Mouse (Mus musculus) midbrain, embryonic 10.5 days (tissue): ENCODE data around the gene Calcrl. TPM values are rescaled to one million over a fixed set of nuclear protein-coding genes. Genes with fewer than 3 reads are reported as not detected.

Experiments
- DNase-seq: peaks from one replicate; pipeline ENCODE4 v3.0.0-alpha.2; 2017; ENCODE audit warnings: low spot score
- H3K27ac ChIP-seq: fragments of 300-500 bp; sonication (generic); replicated peaks from 2 replicates; pipeline ENCODE4 v1.5.1; 2016; ENCODE audit warnings: mild to moderate bottlenecking
- H3K27me3 ChIP-seq: fragments of 300-500 bp; sonication (generic); 2 replicates; pipeline ENCODE4 v1.6.1; 2016; ENCODE audit warnings: low read depth, mild to moderate bottlenecking; ENCODE audit not compliant: poor library complexity, severe bottlenecking
- H3K36me3 ChIP-seq: fragments of 300-500 bp; sonication (generic); 2 replicates; pipeline ENCODE4 v1.6.1; 2016; ENCODE audit warnings: mild to moderate bottlenecking, moderate library complexity
- H3K4me1 ChIP-seq: fragments of 300-500 bp; sonication (generic); 2 replicates; pipeline ENCODE4 v1.6.1; 2016
- H3K4me3 ChIP-seq: fragments of 300-500 bp; sonication (generic); 2 replicates; pipeline ENCODE4 v1.5.1; 2016; ENCODE audit warnings: mild to moderate bottlenecking, moderate library complexity
- H3K9me3 ChIP-seq: fragments of 300-500 bp; sonication (generic); replicated peaks from 2 replicates; pipeline ENCODE4 v1.6.1; 2016; ENCODE audit warnings: mild to moderate bottlenecking
- WGBS: fragments of 180-500 bp; shearing (Covaris S2); methylation state at CpG from one replicate; pipeline ENCODE4 v1.1.7; 2016; 5-methylcytosine and 5-hydroxymethylcytosine counted together
- polyA plus RNA-seq: library from polyadenylated mRNA; unstranded; fragments of >200 nt; fragmentation: Nextera tagmentation; extraction: Ambion mirVana; gene quantifications from 2 replicates; pipeline ENCODE4 v1.2.1, GENCODE M21; 2016

Gene Calcrl
- polyA plus RNA-seq: 11.3 and 13.4 TPM in 2 replicates

DNA sequence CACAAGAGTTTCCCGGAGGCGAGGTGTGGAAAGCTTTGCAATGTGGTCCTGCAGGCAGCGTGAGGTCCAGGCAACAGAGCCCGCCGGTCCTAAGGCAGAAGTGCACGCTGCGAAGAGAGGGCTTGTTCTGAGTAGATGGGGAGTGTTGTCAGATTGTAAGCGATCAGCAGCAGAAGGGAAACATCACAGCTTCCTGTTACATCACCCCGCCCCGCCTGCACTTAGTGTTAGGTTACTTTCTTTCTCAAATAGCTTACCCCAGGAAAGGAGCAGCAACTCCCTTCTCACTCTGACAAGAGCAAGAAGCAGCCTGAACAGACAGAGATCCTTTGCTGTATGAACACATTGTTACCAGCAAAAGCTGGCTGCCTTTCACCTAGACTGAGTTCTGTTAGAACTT, at the start of gene Calcrl:
TSS of gene Calcrl (minus strand) at position 274 of the 400 bp plus-strand sequence.
- Histone ChIP-seq H3K4me3 (peak within 1 kb of the TSS; percentile 48), H3K27me3 (peaks cover 4% of the 10 kb centered on the region; the same call in 1 of the 2 replicates), H3K27ac (peak within 1 kb of the TSS; percentile 52; the same call in 1 of the 2 replicates), H3K4me1 (peaks cover 17% of the 10 kb centered on the region), H3K9me3 (no peaks in the 10 kb centered on the region), H3K36me3 (no peaks in the 10 kb centered on the region)
- under 1% methylated on average over 10 of the region's 10 CpGs for WGBS
- peak; percentile 57 for DNase-seq

- Histone ChIP-seq H3K9me3 (no peaks in the 10 kb centered on the region), H3K4me3 (no peak overlapping the region), H3K27me3 (no peaks in the 10 kb centered on the region), H3K4me1 (peaks cover 18% of the 10 kb centered on the region), H3K36me3 (no peaks in the 10 kb centered on the region), H3K27ac (peak overlapping the region; percentile 55; the same call in 1 of the 2 replicates)
- no peak for DNase-seq
- 5% methylated on average over 6 of the region's 6 CpGs for WGBS
Observed at GRCm38 (mm10) chr2:84474651-84475050, 49.4 kb upstream of the Calcrl start.

DNA sequence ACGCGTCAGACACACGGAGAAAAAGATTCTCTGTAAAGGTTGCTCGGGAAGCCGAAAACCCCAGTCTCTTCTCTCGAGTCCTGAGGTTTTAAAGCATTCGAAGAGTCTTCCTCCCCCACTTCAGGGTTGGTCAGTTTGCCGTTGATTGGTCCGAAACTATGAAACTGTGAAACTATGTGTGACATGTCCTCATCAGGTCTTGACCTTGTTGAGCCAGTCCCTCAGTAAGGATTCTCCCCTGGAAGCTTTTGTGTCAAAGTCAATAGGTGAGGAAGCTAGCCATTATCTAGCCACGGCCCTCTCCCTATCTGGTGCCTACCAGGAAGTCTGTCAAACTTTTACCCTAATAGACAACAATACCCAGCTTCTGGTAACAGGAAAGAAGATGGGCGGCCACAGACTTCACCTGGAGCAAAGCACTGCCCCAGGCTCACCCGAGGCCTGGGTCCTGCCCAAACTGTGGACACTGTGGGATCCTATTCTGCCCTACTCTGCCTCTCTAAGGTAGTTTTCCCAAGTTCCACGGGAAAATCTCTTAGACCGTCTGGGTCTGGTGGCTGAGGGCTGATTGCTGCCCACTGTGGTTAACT, 48.8 kb upstream of the Calcrl start:
- Histone ChIP-seq H3K36me3 (no peaks in the 10 kb centered on the region), H3K27ac (peak overlapping the region; percentile 55), H3K4me1 (peaks cover 18% of the 10 kb centered on the region), H3K4me3 (no peak overlapping the region), H3K9me3 (no peaks in the 10 kb centered on the region), H3K27me3 (no peaks in the 10 kb centered on the region)
- 74% methylated on average over 14 of the region's 14 CpGs for WGBS
- no peak for DNase-seq

DNA sequence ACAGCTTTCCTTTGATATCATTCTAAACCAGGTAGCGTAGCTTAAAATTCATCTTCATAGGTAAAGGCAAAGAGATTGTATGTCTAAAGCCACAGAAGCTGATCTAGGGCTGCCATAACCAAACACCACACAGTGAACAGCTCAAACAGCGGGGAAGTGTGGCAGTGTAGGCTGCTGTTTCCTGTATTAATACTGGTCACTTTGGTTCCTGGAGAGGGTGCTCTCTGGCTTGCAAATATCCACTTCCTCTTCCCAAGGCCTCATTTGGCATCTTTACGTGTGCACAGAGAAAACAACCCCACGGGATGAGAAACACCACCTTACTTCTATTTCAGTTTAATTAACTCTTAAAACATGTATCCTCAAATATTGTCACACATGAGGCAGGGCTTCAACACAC, 42.2 kb upstream of the Calcrl start:
- 89% methylated on average over 4 of the region's 4 CpGs for WGBS
- no peak overlapping the region for H3K27ac ChIP-seq
- DNase-seq: no peak
- no peaks in the 10 kb centered on the region for H3K9me3 ChIP-seq
- no peaks in the 10 kb centered on the region for H3K27me3 ChIP-seq
- H3K4me1 ChIP-seq: no peaks in the 10 kb centered on the region
- no peaks in the 10 kb centered on the region for H3K36me3 ChIP-seq
- no peak overlapping the region for H3K4me3 ChIP-seq

DNA sequence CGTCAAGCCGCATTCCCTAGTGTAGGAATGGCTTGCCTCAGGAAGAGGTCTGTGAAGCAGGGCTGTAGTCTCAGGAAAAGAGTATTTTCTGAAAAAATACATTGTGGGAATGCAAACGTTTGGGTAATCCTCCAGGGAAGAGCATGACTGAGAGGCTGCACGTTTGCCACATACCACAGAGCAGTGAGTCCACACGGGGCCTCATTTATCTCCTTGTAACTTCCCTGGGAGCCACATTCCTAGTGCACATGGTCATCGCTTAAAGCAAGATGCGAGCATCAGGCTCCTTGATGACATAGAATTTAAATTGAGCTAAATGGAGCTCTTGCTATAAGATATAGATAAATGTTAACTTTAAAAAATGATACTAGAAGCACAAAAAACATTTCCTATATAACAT, 39.7 kb upstream of the Calcrl start:
- Histone ChIP-seq H3K36me3 (no peaks in the 10 kb centered on the region), H3K9me3 (no peaks in the 10 kb centered on the region), H3K27me3 (no peaks in the 10 kb centered on the region), H3K27ac (no peak overlapping the region), H3K4me3 (no peak overlapping the region), H3K4me1 (no peaks in the 10 kb centered on the region; the same call in 1 of the 2 replicates)
- no peak for DNase-seq
- 61% methylated on average over 7 of the region's 7 CpGs for WGBS

GRCm38 (mm10) chr2:84462411-84462810, 37.2 kb upstream of the Calcrl start:
- H3K9me3 ChIP-seq: no peaks in the 10 kb centered on the region
- no peaks in the 10 kb centered on the region for H3K27me3 ChIP-seq
- no peaks in the 10 kb centered on the region; the same call in 1 of the 2 replicates for H3K4me1 ChIP-seq
- no peaks in the 10 kb centered on the region for H3K36me3 ChIP-seq
- DNase-seq: no peak
- no peak overlapping the region for H3K27ac ChIP-seq
- H3K4me3 ChIP-seq: no peak overlapping the region
- whole genome bisulfite sequencing: 88% methylated on average over 3 of the region's 3 CpGs

DNA sequence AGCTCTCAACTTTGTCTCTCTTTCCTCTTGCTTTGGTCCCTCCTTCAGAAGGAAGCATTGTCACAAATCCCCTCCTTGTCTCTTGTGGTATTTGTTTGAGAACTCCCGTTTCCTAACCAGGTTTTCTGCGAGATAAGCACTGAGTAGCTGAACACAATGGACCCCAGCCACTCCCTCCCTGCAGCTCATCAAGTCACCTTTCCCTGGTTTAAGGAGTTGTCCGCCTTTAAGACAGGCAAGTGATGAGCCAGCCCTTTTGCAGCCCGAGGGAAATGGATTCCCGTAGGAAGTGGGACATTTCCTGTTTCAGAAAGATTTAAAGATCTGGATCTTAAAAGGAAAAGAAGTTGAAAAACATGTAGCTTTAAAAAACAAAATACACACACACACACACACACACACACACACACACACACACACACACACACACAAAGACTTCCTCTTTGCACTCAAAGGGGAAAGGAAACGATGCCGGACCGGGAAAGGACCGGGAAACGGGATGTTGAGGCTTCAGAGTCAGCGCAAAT, 34.5 kb upstream of the Calcrl start:
- WGBS: 66% methylated on average over 11 of the region's 11 CpGs
- H3K4me1 ChIP-seq: peaks cover 4% of the 10 kb centered on the region; the same call in 1 of the 2 replicates

GRCm38 (mm10) chr2:84457221-84457620, 32.0 kb upstream of the Calcrl start:
- WGBS: 87% methylated on average over 6 of the region's 6 CpGs
- Histone ChIP-seq H3K27me3 (no peaks in the 10 kb centered on the region), H3K4me1 (peaks cover 4% of the 10 kb centered on the region; the same call in 1 of the 2 replicates), H3K9me3 (no peaks in the 10 kb centered on the region), H3K4me3 (no peak overlapping the region), H3K27ac (no peak overlapping the region), H3K36me3 (no peaks in the 10 kb centered on the region)
- no peak for DNase-seq

More for the DNA sequence above, 34.5 kb upstream of the Calcrl start:
- H3K27ac ChIP-seq: no peak overlapping the region
- no peak for DNase-seq
- H3K27me3 ChIP-seq: no peaks in the 10 kb centered on the region
- no peak overlapping the region for H3K4me3 ChIP-seq
- no peaks in the 10 kb centered on the region for H3K9me3 ChIP-seq
- H3K36me3 ChIP-seq: no peaks in the 10 kb centered on the region

GRCm38 (mm10) chr2:84455236-84455799, 30.1 kb upstream of the Calcrl start:
- H3K9me3 ChIP-seq: no peaks in the 10 kb centered on the region
- no peak overlapping the region for H3K27ac ChIP-seq
- no peaks in the 10 kb centered on the region for H3K27me3 ChIP-seq
- 14% methylated on average over 5 of the region's 5 CpGs for WGBS
- peak overlapping the region; percentile 18; the same call in 1 of the 2 replicates for H3K4me3 ChIP-seq
- DNase-seq: peak; percentile 48
- 0 out of 2 replicates have a peak, but pooled peaks cover 4% of the 10 kb centered on the region for H3K4me1 ChIP-seq
- H3K36me3 ChIP-seq: no peaks in the 10 kb centered on the region

DNA sequence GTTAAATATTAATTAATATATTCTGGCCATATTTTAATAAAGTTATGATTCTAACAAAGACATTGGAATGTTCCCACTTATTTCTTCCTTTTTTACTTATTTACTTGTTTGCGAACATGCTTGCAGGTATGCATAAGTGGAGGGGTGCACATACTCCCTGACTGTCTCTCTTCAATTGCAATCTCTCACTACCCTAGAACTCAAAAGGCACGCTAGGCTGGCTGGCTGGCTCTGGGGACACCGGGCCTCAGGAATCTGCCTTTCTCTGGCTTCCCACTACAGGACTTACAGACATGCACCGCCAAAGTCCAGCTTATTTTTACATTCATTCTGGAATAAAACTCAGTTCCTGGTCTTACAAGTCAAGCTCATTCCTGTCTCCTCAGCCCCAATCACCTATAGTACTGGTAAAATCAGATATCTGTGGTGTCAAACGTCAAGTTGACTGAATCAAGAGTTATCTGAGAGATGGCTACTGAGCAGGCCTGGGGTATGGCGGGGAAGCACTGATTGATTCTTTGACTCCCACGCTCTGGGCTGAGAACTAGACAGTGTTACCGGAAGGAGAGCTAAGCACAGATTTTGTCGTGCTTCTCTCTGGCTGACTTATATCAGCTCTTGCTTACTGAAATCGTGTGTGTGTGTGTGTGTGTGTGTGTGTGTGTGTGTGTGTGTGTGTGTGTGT, 29.5 kb upstream of the Calcrl start:
- Histone ChIP-seq H3K9me3 (no peaks in the 10 kb centered on the region), H3K27me3 (no peaks in the 10 kb centered on the region), H3K27ac (no peak overlapping the region), H3K4me3 (peak overlapping the region; percentile 18; the same call in 1 of the 2 replicates), H3K4me1 (0 out of 2 replicates have a peak, but pooled peaks cover 4% of the 10 kb centered on the region), H3K36me3 (no peaks in the 10 kb centered on the region)
- 67% methylated on average over 10 of the region's 10 CpGs for WGBS
- DNase-seq: no peak

GRCm38 (mm10) chr2:84454051-84454450, 28.8 kb upstream of the Calcrl start:
- 0 out of 2 replicates have a peak, but pooled peaks cover 4% of the 10 kb centered on the region for H3K4me1 ChIP-seq
- H3K27ac ChIP-seq: no peak overlapping the region
- H3K4me3 ChIP-seq: no peak overlapping the region
- no peaks in the 10 kb centered on the region for H3K36me3 ChIP-seq
- no peaks in the 10 kb centered on the region for H3K27me3 ChIP-seq
- no peaks in the 10 kb centered on the region for H3K9me3 ChIP-seq
- no peak for DNase-seq
- WGBS: 19% methylated on average over 5 of the region's 5 CpGs

GRCm38 (mm10) chr2:84445499-84445898, 20.3 kb upstream of the Calcrl start:
- 91% methylated on average over 1 of the region's 1 CpGs for WGBS
- Histone ChIP-seq H3K27me3 (no peaks in the 10 kb centered on the region), H3K4me3 (no peak overlapping the region), H3K27ac (no peak overlapping the region), H3K36me3 (no peaks in the 10 kb centered on the region), H3K9me3 (no peaks in the 10 kb centered on the region), H3K4me1 (no peaks in the 10 kb centered on the region)
- DNase-seq: no peak
